Mouse (Mus musculus): Measurements from ENCODE around the gene Mbd4. TPM values are rescaled to one million over a fixed set of nuclear protein-coding genes. Genes with fewer than 3 reads are reported as not detected.
A peak's percentile ranks its signal among the peaks of the same experiment; 100 is the strongest.

Gene Mbd4
- total and polyA plus RNA-seq, 3 experiments, result 6.4 to 10.1 TPM; not detected in 1

DNA sequence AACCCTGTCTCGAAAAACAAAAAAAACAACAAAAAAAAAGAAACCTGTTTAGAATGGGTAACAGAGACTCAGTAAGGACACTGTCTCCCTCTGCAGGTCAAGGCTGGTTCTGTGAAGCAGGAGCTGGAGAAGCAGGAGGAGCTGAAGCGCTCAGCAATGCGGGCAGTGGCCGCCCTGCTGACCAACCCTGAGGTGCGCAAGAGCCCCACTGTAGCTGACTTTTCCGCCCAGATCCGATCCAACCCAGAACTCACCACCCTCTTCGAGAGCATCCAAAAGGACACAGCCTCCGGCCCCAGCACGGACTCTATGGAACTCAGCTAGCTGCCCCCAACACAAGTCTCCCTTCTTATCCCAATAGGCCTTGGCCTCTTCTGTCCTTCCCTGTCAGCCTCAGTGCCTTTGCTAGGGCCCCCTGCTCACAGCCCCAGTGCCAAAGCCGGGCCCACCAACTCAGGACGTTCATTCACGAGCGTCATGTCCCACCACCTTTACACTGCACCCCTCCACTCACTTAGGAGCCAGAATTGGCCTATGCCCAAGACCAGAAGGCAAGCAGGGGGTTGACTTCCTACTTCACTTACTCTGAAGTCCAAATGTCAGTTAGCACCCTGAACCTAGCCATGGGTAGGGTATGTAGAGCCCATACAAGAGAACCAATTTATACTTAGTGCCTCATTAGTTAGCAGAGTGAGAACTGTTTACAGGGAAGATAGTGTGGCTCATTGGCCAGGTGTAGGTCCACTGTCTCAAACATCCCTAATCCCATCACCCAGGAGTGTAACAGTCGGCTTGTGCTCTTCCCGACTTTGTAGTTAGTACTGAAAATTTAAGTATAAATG, 49.4 kb downstream of the Mbd4 start (continued):
- TF ChIP-seq NRF1 (IDR thresholded peaks at IDR 0.05; ENCODE audit: insufficient read depth, low read depth, low read length, poor library complexity, severe bottlenecking) (no peak), TCF12 (IDR thresholded peaks at IDR 0.05; ENCODE audit: low read depth, low read length) (no peak), CHD1 (IDR thresholded peaks at IDR 0.05; ENCODE audit: low read depth, low read length) (no peak), GATA1 (IDR thresholded peaks at IDR 0.05; ENCODE audit: low read depth, low read length) (no peak), RCOR1 (IDR thresholded peaks at IDR 0.05; ENCODE audit: low read depth, low read length) (no peak), CTCF (IDR thresholded peaks at IDR 0.05 in 2 of 3, conservative IDR thresholded peaks at IDR 0.05 in 1 of 3; ENCODE audit: control insufficient read depth in 1 of 3, insufficient read depth in 1 of 3, low read depth in 2 of 3, low read length in 3 of 3, poor library complexity in 1 of 3, severe bottlenecking in 1 of 3) (peak; percentile 53 to 67 (median 58)), JUND (IDR thresholded peaks at IDR 0.05; ENCODE audit: low read depth, low read length) (no peak), TBP (IDR thresholded peaks at IDR 0.05; ENCODE audit: low read depth, low read length) (no peak), MXI1 (IDR thresholded peaks at IDR 0.05; ENCODE audit: low read depth, low read length) (no peak), ELF1 (IDR thresholded peaks at IDR 0.05; ENCODE audit: low read depth, low read length) (no peak)

DNA sequence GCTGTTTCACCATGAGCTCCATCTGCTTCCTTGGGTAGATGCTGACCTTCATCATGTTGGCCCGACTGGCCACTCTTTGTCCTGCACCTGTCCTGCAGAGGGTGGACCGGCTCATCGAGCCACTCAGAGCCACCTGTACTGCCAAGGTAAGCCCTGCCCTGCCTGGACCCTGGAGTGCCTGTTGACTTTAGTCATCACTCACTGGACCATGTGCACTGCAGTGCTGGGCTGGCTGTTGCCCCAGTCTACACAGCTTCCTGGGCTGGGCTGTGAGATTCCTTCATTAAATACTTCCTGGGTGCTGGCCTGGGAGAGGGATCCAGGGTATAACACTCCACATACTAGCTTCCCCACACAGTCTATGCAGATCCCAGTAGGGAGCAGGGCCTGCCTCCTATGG, 51.4 kb downstream of the Mbd4 start:
- Histone ChIP-seq H3K9ac (ENCODE audit: control insufficient read depth, low read depth, low read length, poor library complexity, severe bottlenecking) (no peak overlapping the region), H3K27ac (ENCODE audit: control insufficient read depth, low read depth, low read length) (no peak overlapping the region), H3K4me3 (ENCODE audit: control insufficient read depth in 1 of 2, insufficient read depth in 1 of 2, low read depth in 2 of 2, low read length in 2 of 2) (no peak overlapping the region), H3K4me1 (ENCODE audit: control insufficient read depth in 1 of 2, insufficient read depth in 2 of 2, low read length in 2 of 2) (0 out of 4 replicates have a peak, but pooled peaks cover 0 to 8% of the 10 kb centered on the region in 2 experiments), H3K27me3 (ENCODE audit: control insufficient read depth in 1 of 2, insufficient read depth in 2 of 2, low read length in 2 of 2) (no peaks in the 10 kb centered on the region), H3K36me3 (ENCODE audit: control insufficient read depth in 1 of 2, insufficient read depth in 2 of 2, low read length in 2 of 2) (peaks cover 6 to 8% of the 10 kb centered on the region in 2 experiments), H3K79me2 (ENCODE audit: control insufficient read depth, insufficient read depth, low read length, poor library complexity) (peaks cover 12% of the 10 kb centered on the region), H3K9me3 (replicated peaks; ENCODE audit: insufficient read depth, low read length) (no peaks in the 10 kb centered on the region)
- no peak for TF ChIP-seq KAT2A (conservative IDR thresholded peaks at IDR 0.05; ENCODE audit: low read depth, low read length)
- no peak for TF ChIP-seq ZNF384 (IDR thresholded peaks at IDR 0.05; ENCODE audit: low read depth, low read length)
- TF ChIP-seq CTCF (IDR thresholded peaks at IDR 0.05 in 2 of 3, conservative IDR thresholded peaks at IDR 0.05 in 1 of 3; ENCODE audit: control insufficient read depth in 1 of 3, insufficient read depth in 1 of 3, low read depth in 2 of 3, low read length in 3 of 3, poor library complexity in 1 of 3, severe bottlenecking in 1 of 3), result no peak
- no peak for TF ChIP-seq RCOR1 (IDR thresholded peaks at IDR 0.05; ENCODE audit: low read depth, low read length)
- TF ChIP-seq TCF12 (IDR thresholded peaks at IDR 0.05; ENCODE audit: low read depth, low read length), result no peak
- no peak for TF ChIP-seq EP300 (IDR thresholded peaks at IDR 0.05; ENCODE audit: low read depth in 1 of 2, low read length in 2 of 2)
- no peak for TF ChIP-seq POLR2A (IDR thresholded peaks at IDR 0.05; ENCODE audit: control insufficient read depth in 1 of 2, insufficient read depth in 1 of 2, low read depth in 1 of 2, low read length in 2 of 2, poor library complexity in 1 of 2)
- no peak for TF ChIP-seq E2F4 (IDR thresholded peaks at IDR 0.05; ENCODE audit: borderline replicate concordance, low read depth, low read length)
- TF ChIP-seq ZKSCAN1 (IDR thresholded peaks at IDR 0.05; ENCODE audit: low read depth, low read length), result no peak
- no peak for TF ChIP-seq USF2 (IDR thresholded peaks at IDR 0.05; ENCODE audit: borderline replicate concordance in 1 of 2, insufficient read depth in 1 of 2, low read depth in 1 of 2, low read length in 2 of 2)
- TF ChIP-seq UBTF (IDR thresholded peaks at IDR 0.05; ENCODE audit: borderline replicate concordance, insufficient read depth, low read depth, low read length), result no peak
- no peak for TF ChIP-seq ZMIZ1 (IDR thresholded peaks at IDR 0.05; ENCODE audit: low read depth, low read length)
- no peak for TF ChIP-seq POLR2AphosphoS2 (IDR thresholded peaks at IDR 0.05; ENCODE audit: low read length)
- TF ChIP-seq MEF2A (IDR thresholded peaks at IDR 0.05; ENCODE audit: extremely low read depth, insufficient replicate concordance, low read depth, low read length, poor library complexity, severe bottlenecking), result no peak
- no peak for DNase-seq (ENCODE audit: low read depth, low spot score)
